Mouse (Mus musculus): ENCODE results near the gene 1700125H20Rik. TPM values are rescaled to one million over a fixed set of nuclear protein-coding genes. Genes with fewer than 3 reads are reported as not detected.

Gene 1700125H20Rik
- polyA plus RNA-seq (2014; fragmentation: Nextera tagmentation; extraction: Ambion mirVana): 0.28 TPM in 1 of 2 replicates, not detected in the other

DNA sequence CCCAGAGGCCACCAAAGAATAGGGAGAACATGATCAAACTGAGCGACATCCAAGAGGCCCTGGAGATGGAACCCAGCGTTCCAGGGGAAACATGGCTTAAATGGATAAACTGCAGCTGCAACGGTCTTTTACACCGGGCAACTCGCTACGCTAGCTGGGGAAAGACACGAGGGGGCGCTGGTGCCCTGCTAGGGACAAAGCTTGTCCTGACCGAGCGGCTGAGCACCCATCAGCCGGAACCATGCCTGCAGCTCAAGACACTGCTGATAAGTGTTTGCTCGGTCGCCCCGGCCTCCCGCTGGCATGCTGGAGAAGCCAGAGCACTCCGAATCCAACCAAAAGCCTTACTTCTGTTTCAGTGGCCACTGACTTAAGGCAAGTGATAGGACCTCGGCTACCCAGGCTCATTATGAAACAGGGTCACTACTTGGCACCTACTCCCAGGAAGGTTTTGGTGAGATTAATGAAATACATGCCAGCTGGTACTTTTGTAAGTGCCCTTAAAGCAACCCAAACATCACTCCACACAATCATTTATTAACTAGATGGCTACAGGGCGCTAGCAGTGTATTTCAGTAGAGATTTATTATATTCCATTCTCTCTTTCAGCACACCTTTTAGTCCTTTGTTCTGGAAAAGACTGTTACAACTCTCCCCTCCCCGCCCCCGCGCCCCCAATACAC is at the start of gene 1700125H20Rik:
TSS of gene 1700125H20Rik (plus strand) at position 347 of the 683 bp plus-strand sequence.
- WGBS: 12% methylated on average over 21 of the region's 21 CpGs
- Histone ChIP-seq H3K9me3 (ENCODE audit: low read depth, low read length) (no peaks in the 10 kb centered on the region), H3K9ac (peak within 1 kb of the TSS; percentile 42), H3K27me3 (ENCODE audit: insufficient read depth, low read length) (no peaks in the 10 kb centered on the region), H3K4me1 (ENCODE audit: insufficient read depth) (no peaks in the 10 kb centered on the region), H3K4me2 (peak within 1 kb of the TSS; percentile 65), H3K4me3 (ENCODE audit: low read depth, low read length) (peak within 1 kb of the TSS; percentile 21; the same call in 1 of the 2 replicates), H3K36me3 (ENCODE audit: insufficient read depth) (no peaks in the 10 kb centered on the region), H3K27ac (ENCODE audit: low read depth) (no peak within 1 kb of the TSS; the same call in 1 of the 2 replicates)
- DNase-seq (peak; percentile 97), ATAC-seq (ENCODE audit: insufficient read depth) (peak; percentile 97)
- peak; percentile 94 for TF ChIP-seq CTCF (IDR thresholded peaks at IDR 0.05; ENCODE audit: low read depth)

GRCm38 (mm10) chr11:85122073-85122472 is 48.1 kb upstream of the 1700125H20Rik start:
- Histone ChIP-seq H3K4me2 (no peak overlapping the region), H3K36me3 (ENCODE audit: insufficient read depth) (no peaks in the 10 kb centered on the region), H3K9me3 (ENCODE audit: low read depth, low read length) (no peaks in the 10 kb centered on the region), H3K4me1 (ENCODE audit: insufficient read depth) (no peaks in the 10 kb centered on the region), H3K27me3 (ENCODE audit: insufficient read depth, low read length) (no peaks in the 10 kb centered on the region), H3K4me3 (ENCODE audit: low read depth, low read length) (no peak overlapping the region), H3K27ac (ENCODE audit: low read depth) (no peak overlapping the region), H3K9ac (no peak overlapping the region)
- TF ChIP-seq CTCF (IDR thresholded peaks at IDR 0.05; ENCODE audit: low read depth): no peak
- ATAC-seq (ENCODE audit: insufficient read depth): no peak
- DNase-seq: no peak
- 84% methylated on average over 1 of the region's 1 CpGs for WGBS

GRCm38 (mm10) chr11:85123267-85123992 is 46.8 kb upstream of the 1700125H20Rik start:
- H3K4me3 ChIP-seq (ENCODE audit: low read depth, low read length): no peak overlapping the region
- no peak for DNase-seq
- no peak overlapping the region for H3K27ac ChIP-seq (ENCODE audit: low read depth)
- no peak for TF ChIP-seq CTCF (IDR thresholded peaks at IDR 0.05; ENCODE audit: low read depth)
- WGBS: 80% methylated on average over 3 of the region's 3 CpGs
- no peak for ATAC-seq (ENCODE audit: insufficient read depth)
- no peaks in the 10 kb centered on the region for H3K9me3 ChIP-seq (ENCODE audit: low read depth, low read length)
- no peak overlapping the region for H3K9ac ChIP-seq
- no peaks in the 10 kb centered on the region for H3K27me3 ChIP-seq (ENCODE audit: insufficient read depth, low read length)
- H3K4me1 ChIP-seq (ENCODE audit: insufficient read depth): no peaks in the 10 kb centered on the region
- H3K4me2 ChIP-seq: no peak overlapping the region
- H3K36me3 ChIP-seq (ENCODE audit: insufficient read depth): no peaks in the 10 kb centered on the region

GRCm38 (mm10) chr11:85126257-85127102 is 43.7 kb upstream of the 1700125H20Rik start:
- no peak overlapping the region for H3K9ac ChIP-seq
- no peaks in the 10 kb centered on the region for H3K9me3 ChIP-seq (ENCODE audit: low read depth, low read length)
- no peaks in the 10 kb centered on the region for H3K27me3 ChIP-seq (ENCODE audit: insufficient read depth, low read length)
- H3K27ac ChIP-seq (ENCODE audit: low read depth): no peak overlapping the region
- no peaks in the 10 kb centered on the region for H3K36me3 ChIP-seq (ENCODE audit: insufficient read depth)
- no peak for DNase-seq
- H3K4me3 ChIP-seq (ENCODE audit: low read depth, low read length): no peak overlapping the region
- WGBS: 78% methylated on average over 2 of the region's 2 CpGs
- no peak for ATAC-seq (ENCODE audit: insufficient read depth)
- no peak overlapping the region for H3K4me2 ChIP-seq
- H3K4me1 ChIP-seq (ENCODE audit: insufficient read depth): no peaks in the 10 kb centered on the region
- TF ChIP-seq CTCF (IDR thresholded peaks at IDR 0.05; ENCODE audit: low read depth): no peak

DNA sequence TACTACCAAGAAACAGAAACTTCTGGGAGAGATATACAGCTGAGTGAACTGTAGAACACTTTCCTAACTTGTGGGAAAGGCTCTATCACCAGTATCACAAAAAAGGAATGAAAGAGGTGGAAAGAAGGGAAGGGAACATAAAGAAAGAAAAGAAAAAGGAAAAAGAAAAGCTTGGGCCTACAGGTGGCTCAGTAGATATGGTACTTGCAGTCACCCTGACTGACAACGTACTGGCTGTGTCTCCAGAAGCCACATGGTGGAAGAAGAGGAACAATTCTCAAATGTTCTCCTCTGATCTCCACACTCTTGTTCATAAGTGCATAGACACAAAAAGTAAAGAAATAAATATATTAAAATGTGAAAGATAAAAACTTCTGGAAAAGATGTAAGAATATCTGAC is 41.3 kb upstream of the 1700125H20Rik start:
- H3K9ac ChIP-seq: no peak overlapping the region
- ATAC-seq (ENCODE audit: insufficient read depth): no peak
- no peaks in the 10 kb centered on the region for H3K27me3 ChIP-seq (ENCODE audit: insufficient read depth, low read length)
- TF ChIP-seq CTCF (IDR thresholded peaks at IDR 0.05; ENCODE audit: low read depth): no peak
- no peak overlapping the region for H3K27ac ChIP-seq (ENCODE audit: low read depth)
- 85% methylated on average over 1 of the region's 1 CpGs for WGBS
- no peak overlapping the region for H3K4me3 ChIP-seq (ENCODE audit: low read depth, low read length)
- H3K9me3 ChIP-seq (ENCODE audit: low read depth, low read length): no peaks in the 10 kb centered on the region
- no peak overlapping the region for H3K4me2 ChIP-seq
- DNase-seq: no peak
- no peaks in the 10 kb centered on the region for H3K36me3 ChIP-seq (ENCODE audit: insufficient read depth)
- H3K4me1 ChIP-seq (ENCODE audit: insufficient read depth): no peaks in the 10 kb centered on the region

DNA sequence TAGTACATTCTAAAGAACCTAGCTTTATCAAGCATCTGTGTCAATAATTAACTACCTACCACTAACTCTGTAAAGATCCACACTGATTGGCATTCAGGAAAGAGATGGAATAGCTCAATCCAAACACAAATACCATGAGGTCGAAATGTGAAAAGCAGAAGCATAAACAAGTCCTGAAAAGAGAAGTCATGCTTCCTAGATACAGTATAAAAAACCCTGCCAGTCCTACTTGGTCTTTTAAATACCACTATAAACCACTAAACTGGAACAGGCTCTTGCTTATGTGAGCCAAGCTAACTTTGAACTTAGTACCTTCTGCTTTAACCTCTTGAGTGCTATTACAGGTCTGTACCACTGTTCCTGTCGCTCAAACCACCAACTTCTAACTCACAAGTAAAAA is 38.7 kb upstream of the 1700125H20Rik start:
- no peak overlapping the region for H3K4me3 ChIP-seq (ENCODE audit: low read depth, low read length)
- H3K27ac ChIP-seq (ENCODE audit: low read depth): no peak overlapping the region
- ATAC-seq (ENCODE audit: insufficient read depth) (no peak), DNase-seq (no peak)
- no peak for TF ChIP-seq CTCF (IDR thresholded peaks at IDR 0.05; ENCODE audit: low read depth)
- no peaks in the 10 kb centered on the region for H3K9me3 ChIP-seq (ENCODE audit: low read depth, low read length)
- WGBS: 53% methylated on average over 2 of the region's 2 CpGs
- H3K4me2 ChIP-seq: no peak overlapping the region
- H3K9ac ChIP-seq: no peak overlapping the region
- H3K36me3 ChIP-seq (ENCODE audit: insufficient read depth): no peaks in the 10 kb centered on the region
- no peaks in the 10 kb centered on the region for H3K27me3 ChIP-seq (ENCODE audit: insufficient read depth, low read length)
- H3K4me1 ChIP-seq (ENCODE audit: insufficient read depth): no peaks in the 10 kb centered on the region

Measured in lung, embryonic 14.5 days (tissue).